Mouse (Mus musculus): ENCODE data around the gene Irf1.

Irf1 gene

DNA sequence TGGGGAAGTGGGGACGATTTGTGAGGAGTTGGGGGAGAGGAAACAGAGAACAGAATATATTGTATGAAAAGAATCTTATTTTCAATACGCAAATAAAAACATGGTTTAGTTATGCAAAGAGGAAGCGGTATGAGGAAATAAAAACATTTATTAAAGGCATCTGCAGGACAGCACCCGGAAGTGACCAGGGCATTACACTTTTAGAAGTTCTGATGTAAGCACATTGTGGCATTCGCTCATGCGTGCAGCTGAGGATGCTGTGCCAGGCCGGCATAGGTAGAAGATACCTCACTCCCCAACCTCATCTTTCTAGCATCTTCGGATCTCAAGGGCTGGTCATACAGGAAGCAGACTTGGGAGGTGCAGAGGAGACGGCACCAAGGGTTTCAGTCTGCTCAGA lies 13.5 kb downstream of the Irf1 start:
- no peak for DNase-seq (ENCODE audit: low read depth, low spot score)

DNA sequence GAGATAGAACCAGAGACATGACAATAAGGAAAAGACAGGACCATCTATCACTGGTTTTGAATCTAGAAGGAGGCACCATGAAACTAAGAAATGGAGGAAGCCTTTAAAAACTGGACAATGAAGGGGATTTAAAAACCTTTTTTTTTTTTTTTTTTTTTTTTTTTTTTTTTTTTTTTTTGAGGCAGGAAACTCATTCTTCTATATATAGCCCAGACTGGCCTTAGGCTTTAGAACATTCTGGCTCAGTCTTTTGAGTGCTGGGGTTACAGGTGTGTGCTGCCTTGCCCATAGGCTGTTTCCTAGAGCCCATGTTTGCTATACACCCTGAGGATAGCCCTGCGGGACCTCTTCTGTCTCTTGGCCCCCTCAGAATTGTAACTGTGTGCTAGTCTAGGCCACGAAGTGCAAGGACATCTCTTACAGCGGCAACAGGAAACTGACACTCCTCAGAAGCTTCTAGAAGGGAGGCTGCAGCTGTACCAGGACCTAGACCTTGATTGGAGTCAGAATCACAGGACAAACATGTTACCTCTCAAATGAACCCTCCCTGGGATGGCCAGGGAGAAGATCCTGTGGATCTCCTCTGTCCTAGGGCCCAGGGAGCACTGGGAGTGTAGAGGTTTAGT lies 15.6 kb downstream of the Irf1 start:
- DNase-seq (ENCODE audit: low read depth, low spot score): no peak

DNA sequence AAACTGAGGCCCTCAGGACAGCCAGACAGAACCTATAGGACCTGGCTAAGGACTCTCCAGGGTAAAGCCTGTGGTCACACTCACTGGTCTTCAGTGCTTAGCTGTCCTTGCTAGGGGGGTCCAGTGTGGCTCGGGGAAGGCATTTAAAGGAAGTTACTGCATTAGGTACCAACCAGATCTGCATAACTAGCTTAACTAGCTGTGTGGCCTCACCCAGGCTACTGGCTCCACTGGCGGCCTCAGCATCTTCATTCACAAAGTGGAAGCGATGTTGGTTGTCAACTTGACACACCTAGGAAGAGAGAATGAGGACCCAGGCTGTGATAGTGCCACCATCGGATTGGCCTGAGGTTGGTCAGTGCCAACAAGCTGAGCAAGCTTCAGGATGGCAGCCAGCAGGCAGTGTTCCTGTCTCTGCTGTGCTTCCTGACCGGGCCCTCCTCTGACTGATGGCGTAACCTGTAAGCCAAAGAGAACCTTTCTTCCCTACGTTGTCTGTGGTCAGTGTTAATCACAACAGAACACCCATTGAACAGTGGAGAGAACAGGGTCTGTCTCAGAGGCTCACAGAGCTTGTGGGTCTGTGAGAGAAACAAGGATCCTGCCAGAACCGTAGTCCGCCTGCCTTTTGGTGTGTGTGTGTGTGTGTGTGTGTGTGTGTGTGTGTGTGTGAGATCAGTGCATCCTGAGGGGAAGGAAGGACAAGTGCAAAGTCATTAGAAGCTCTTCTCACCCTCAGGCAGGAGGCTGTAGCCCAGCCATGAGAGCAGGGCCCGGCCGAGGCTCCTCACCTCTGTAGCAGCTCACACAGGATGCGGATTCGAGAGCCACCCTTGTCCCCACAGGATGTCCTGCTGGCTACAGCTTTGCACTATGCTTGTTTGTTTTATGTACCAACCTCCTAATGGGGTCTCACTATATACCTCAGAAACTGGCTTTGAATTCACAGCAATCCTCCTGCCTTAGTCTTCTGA lies 16.5 kb downstream of the Irf1 start:
- no peak for DNase-seq (ENCODE audit: low read depth, low spot score)

DNA sequence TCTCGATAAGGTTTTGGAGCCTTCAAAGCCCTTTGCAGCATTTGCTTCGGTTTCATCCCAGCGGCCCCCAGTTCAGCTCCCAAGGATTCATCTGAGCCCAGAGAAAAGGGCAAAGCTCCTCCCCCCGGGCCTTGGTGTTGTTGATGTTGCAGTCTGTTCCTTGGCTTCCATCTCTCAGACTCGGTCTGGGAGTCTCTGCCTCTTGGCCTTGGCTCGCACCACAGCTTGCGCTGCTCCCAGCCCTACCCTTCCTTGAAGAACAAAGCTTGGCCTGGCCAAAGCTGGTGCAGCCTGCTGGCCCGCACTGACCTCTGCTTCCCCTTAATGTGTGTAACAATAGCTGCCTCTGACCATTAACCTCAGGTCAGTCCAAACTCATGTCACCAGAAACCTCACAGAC lies 18.4 kb downstream of the Irf1 start:
- no peak for DNase-seq (ENCODE audit: low read depth, low spot score)

DNA sequence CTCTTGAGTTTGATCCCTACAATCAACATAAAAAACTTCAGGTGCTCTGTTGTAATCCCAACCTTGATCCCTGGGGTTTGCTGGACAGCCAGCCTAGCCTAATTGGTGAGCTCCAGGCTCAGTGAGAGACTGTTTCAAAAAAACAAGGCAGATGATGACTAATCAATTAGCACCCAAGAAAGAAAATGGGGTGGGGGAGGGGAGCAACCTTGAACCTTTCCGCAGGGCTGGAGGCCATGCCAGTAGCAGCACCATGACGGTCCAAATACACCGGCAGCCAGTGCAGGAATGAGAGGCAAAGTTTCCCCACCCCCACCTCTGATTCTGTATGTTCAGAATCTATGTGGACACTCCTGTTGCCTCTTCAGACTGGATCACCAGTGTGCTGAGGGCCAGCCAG lies 19.5 kb downstream of the Irf1 start:
- no peak for DNase-seq (ENCODE audit: low read depth, low spot score)

DNA sequence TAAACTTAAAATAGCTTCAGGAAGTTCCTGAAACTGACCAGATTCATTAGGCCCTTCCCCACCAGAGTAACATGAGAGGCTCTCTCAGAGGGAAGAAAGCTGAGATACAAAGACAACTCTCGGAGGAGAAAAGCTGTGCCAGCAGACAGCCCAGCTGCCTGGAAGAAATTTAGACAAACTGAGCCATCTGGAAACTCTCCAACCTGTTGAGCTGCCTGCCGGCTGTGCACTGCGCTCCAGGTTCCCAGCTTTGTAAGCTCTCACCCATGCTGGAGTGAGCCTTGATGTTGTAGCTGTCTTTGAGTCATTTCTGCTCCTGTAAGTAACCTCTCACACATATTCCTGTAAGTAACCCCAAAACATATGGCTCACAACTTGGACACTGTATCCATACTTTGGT lies 23.2 kb downstream of the Irf1 start:
- DNase-seq (ENCODE audit: low read depth, low spot score): no peak

DNA sequence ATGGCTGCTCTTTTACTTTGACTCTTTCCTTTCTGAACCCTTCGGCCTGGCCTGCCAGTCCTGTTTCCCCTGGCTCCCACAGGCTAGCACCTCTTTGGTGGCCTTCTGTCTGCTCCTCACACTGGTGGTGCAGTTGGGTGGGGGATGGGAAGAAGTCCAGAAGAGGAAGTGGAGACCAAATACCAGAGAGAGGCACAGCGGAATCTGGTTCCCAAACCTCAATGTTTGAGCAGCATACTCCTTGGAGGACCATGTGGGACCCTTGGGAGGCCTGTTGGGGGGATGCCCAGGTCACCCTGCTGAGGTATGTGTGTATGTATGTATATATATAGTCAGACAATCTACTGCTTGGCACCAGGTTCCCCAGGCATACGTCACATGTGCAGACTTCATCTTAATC lies 24.2 kb downstream of the Irf1 start:
- no peak for DNase-seq (ENCODE audit: low read depth, low spot score)

DNA sequence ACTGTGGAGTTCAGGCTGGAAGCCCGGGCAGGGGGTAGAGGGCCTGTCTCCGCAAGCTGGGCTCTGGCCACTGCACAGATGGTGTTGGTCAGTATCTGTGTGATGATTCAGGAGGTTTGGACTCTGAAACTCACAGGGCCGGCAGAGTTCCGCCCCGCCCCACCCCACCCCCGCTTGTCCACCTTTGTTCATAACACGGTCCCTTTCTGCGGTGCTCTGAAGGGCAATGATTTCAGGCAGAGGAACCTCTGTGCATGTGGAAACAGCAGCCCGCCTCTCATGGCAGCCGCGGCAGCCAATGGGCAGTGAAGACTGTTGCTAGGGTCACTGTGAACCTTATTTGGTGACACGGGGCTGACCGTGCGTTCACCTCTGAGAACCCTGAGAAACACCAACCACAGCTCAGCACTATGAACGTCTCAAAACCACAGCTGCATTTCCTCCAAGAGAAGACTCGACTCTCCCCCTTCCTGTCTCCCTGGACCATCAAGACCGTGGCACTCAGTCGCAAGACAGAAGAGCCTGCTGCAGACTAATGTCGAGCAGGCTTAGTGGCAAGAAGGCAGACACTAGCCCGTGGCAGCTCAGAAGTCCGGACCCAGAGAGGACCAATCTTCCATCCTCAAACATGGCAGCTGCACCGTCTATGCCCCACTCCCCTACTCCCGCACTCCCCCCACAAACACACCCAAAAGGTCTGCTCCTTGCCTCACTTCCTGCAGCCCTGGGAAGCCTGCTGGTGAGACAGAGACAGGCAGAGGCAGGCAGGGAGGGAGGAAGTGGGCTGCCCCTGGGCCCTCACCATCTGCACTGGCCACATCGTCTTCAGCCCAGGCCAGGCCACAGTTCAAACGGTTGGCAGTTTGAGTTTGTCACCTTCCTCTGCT lies 25.1 kb downstream of the Irf1 start:
- no peak for DNase-seq (ENCODE audit: low read depth, low spot score)

DNA sequence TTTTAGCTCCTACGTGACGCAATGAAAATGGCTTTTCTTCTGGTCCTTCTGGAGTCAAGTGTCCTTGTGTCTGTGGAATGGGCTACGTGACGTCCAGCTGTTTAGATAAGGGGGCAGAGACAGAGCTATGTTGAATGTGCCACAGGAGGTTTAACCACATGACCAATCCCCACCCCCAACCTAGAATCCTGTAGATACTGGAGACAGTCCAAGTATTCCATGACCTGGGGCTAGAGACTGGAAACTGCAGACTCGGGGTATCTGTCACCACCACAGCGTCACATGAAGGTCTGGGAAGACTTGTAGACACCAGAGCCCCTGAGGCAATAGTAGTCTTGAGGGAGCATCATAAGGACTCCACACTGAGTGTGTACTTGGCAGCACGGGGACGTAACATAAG lies 26.0 kb downstream of the Irf1 start:
- no peak for DNase-seq (ENCODE audit: low read depth, low spot score)

DNA sequence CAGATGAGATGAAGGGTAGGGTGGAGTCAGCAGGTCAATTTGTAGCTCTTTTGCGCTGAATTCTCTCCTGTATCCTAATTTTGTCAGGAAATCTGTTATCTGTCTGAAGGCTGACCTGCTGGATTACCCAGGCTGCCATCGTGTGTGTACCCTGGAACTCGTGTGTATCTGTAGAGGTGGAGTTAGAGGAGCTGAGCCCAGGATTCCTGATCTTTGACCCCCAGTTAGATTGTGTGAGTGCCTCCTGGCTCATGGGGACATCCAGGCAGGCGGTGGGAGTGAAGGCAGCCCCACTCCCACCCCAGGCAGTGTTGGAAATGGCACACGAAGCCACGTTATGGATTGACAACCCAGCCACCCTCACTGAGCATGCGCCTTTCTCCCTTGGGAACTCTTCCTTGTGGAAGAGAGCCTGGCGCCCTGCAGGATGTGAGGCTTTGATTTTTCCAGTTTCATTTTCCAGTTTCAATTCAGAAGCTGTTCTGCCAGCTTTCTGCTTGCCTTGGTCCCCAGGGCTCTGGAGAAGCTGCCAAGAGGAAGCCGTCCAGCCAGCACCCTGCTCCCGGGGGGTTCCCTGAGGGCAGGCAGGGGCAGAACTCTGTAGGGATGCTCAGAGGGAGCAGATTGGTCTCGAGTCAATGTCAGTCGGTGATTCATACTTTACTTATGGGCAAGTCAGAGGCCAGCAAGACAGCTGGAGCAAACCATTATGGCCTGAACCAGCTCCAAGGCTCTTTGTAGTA lies 26.8 kb downstream of the Irf1 start:
- DNase-seq (ENCODE audit: low read depth, low spot score): no peak

DNA sequence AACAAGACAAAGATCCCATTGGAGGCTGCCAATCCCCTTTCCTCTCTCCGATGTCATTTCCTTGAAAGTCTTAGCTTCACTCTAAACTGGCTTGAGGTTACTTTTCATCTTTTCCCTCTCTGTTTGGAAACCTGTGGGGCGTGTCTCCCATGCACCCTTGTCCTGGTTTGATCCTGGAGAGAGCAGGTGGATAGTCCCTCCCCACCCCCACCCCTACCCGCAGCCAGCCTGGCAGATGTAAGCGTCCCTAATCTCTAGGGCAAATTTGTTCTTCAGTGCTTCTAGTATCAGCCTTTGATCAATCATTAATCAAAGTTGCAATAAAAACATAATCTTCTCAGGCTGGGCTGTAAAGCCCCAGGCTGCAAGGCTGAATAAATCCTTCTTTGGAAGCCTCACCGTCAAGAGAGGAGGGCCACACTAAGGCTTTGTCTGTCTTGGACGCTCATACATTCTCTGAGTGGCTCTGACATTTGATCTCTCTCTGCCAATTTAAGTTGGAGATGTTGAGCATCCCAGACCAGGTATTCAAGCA lies 27.6 kb downstream of the Irf1 start:
- DNase-seq (ENCODE audit: low read depth, low spot score): no peak

DNA sequence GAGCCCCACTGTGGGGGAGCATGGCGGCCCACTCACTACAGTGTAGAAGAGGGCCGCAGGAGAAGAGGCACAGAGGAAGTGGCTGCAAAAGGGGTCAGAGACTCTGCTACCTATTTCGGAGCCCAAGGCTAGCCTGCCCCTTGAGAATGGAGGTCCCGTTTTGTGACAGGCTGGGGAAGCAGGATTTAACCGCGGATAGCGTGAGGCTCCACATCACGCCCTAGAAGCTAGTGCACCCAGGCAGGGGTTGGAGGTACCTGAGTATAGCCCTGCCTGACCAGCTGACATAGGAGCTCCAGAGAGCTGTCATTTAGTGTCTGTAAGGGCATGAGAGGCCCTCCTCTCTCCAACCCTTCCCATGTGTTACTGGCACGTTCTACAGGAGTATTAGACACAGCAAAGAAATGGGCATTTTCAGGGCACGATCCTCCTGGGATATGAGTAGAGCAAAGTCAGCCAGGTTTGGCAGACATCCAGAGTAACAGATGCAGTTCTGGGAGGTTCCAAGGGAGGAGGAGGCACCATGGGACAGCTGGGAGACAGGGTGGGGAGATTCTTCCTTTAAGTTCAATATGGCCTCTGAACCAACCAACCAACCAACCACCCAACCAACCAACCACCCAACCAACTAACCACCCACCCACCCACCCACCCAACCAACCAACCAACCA lies 28.4 kb downstream of the Irf1 start:
- no peak for DNase-seq (ENCODE audit: low read depth, low spot score)

DNA sequence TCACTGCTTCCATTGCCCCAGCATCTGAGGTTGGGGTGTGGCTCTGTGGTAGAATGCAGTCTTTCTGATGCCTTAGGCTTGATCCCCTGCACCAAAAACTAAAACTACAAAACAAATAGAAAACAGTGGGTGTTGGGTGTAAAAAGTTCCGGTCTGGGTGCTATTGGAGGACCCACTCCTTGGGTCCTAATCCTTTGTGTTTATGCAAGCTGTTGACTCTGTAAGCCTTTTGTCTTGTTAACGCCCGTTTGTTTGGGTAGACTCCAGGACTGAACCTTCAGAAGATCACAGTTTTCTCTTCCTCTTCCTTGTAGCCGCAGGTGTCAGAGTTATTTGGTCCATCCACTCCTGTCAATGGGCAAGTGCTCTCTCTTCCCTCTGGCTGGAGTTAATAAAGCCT lies 30.2 kb downstream of the Irf1 start:
- no peak for DNase-seq (ENCODE audit: low read depth, low spot score)

DNA sequence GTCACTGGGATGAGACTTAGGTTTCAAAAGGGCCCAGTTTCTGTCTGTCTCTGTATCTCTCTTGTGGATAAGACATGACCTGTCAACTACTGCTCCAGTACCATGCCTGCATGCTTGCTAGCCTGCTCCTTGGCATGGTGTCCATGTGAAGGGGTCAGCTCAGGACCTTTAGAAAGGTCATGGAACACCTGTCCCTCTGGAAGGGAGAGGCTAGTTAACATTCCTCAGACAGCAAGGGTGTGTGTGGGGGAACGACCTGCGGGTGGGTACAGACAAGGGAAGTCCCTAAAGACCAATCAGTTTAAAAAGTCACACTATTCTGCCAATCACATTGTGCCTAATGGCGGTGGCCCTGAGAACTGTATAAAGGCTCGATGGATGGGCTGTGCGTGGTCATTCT lies 31.2 kb downstream of the Irf1 start:
- DNase-seq (ENCODE audit: low read depth, low spot score): no peak

DNA sequence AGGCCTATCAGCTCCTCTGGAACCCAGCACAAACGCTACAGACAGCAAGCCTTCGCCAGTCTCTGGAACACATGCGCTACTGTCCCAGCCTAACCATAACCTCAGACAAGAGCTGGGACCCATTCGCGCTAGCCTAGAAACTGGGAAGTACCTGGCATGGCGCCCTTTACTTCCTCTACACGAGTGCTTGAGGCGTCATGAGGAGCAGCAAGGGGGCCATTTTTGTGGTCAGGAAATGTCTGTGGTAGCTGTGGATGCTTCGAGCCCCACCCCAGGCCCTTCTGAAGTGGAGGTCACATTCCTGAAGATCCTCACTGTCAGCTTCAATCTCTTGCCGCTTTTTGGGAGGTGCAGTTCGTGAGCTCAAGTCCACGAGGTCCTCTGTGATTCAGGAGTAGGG lies 33.3 kb downstream of the Irf1 start:
- DNase-seq (ENCODE audit: low read depth, low spot score): no peak

DNA sequence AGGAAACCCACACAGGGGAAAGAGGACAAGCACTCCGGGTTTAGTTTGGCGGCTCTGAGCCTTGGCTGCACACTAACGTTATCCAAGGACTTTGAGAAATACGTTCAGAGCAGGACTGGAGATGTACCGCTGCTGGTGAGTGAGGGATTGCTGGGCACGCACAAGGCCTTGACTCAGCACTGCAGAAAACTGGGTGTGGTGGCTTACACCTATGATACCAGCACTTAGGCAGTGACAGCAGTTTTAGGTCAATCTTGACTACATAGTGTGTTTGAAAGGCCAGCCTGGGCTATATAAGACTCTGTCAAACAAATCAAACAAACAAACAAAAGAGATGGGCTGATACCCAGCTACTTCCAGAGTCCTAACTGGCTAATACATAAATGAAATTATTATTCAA lies 33.7 kb downstream of the Irf1 start:
- DNase-seq (ENCODE audit: low read depth, low spot score): no peak

DNA sequence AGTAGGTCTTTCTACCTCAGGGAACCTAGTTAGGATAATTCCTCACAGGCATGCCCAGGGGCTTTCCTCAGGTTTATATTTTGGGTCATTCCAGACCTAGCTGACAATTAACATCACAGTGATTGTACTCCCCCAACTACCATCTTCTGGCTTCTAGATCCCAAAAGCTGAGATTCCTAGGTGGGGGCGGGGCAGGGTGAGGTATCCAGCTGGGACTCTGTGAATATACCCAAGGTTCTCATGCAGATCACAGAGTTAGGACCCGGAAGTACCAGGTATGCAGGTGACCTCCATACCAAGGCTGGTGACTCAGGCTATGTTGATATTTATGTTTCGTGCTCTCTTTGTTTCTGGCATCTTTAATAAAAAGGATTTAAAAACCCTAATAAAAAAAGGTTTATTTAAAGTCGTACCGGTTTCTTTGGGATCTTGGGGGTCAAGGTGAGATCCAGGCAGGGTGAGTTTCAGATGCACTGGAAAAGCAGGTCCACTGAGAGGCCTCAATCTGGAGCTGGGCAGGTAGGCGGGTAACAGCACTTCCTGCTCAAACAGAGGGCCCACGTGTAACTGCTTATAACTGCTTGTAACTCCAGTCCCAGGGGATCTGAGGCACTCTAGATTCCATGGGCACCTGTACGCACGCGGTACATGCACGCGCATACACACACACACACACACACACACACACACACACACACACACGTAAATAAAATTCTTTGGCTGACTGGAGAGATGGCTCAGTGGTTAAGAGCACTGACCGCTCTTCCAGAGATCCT lies 34.9 kb downstream of the Irf1 start:
- DNase-seq (ENCODE audit: low read depth, low spot score): no peak

DNA sequence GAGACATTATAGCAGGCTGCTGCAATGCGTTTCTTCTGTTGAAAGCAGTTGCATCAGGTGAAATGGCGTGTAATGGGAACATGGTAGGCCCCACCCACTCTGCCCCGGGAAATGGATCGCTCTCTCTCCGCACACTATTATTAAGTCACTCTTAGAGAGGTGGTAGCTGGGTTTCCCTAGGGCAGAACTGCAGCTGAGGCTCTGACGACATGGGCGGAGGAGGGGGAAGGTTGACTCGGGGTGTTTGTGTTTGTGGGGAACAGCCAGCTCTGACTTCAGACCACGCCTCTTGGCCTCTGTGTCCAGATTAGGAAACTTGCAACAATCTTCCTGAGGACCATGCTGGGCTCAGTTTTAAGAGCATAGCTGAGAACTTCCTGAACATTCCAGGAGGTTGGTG lies 36.0 kb downstream of the Irf1 start:
- DNase-seq (ENCODE audit: low read depth, low spot score): no peak

DNA sequence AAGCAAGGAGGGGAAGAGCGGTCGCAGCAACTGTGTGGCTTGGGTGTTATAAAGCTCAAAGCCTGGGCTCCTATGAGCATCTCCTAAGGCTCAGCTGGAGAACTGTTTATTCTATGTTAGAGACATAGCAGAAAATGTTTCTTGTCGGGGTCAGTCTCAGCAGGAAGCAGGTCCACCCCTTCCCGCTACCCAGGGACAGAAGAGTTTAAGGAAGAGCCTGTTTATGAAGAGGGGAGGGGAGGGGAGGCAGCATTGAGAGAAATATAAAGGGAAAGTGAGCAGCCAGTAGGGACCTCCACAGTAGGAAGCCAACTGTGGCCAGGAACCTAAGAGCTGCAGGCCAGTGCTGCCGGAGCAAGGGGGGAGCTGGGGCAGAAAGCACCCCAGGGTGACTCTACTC lies 39.5 kb downstream of the Irf1 start:
- DNase-seq (ENCODE audit: low read depth, low spot score): no peak

DNA sequence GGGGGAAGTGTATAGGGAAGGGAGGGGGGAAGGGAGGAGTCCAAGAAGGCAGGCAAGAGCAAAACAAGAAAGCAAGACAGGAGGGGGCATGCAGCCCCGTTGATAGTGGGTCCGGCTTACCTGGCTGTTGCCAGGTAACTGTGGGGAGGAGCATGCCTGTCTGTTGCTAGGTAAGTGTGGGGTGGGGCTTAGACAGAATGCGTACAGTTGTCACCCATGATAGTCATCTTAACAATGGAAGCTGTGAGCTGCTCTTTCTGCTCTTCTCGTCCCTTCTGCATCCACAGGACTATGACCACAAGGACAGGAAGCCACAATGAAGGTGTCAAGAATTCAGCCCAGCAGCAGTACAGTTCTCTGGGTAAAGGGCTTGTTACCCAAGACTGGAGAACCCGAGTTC lies 40.3 kb downstream of the Irf1 start:
- DNase-seq (ENCODE audit: low read depth, low spot score): no peak
